Mouse (Mus musculus): ENCODE data around the gene Abcg8.

DNA sequence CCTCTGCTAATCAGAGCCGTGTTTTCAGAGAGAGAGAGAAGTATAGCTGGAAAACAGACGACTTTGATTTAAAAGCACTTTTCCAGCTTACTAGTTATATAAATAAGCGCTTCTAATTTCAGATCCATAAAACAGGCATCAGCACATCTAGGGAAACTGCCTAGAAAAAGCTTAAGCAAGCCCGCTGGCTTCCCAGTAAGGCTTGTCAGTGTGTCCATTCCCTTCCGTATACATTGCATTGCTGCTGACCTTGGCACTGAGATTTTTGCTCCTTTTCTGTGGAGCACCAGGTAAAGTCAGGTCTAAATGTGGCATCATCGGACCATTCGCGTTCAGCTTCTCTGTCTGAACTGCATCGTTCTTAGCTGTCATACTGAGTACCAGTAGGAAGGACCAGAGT, 33.8 kb upstream of the Abcg8 start:
- TF ChIP-seq EP300 (optimal IDR thresholded peaks at IDR 0.05) (no peak), CTCF (IDR thresholded peaks at IDR 0.05; ENCODE audit: low read depth) (no peak)

Data from stomach, postnatal 0 days (tissue).